Mouse (Mus musculus) macrophage (primary cell): ENCODE measurements around the gene Ret. TPM values are rescaled to one million over a fixed set of nuclear protein-coding genes. Genes with fewer than 3 reads are reported as not detected.

Experiments
- H3K27ac ChIP-seq: fragments of 350-480 bp; formaldehyde crosslinking; 2 replicates; pipeline ENCODE4 v1.9.0; 2021
- H3K36me3 ChIP-seq: fragments of 350-480 bp; formaldehyde crosslinking; 2 replicates; pipeline ENCODE4 v1.9.0; 2021; ENCODE audit errors: inconsistent target
- H3K4me3 ChIP-seq: fragments of 350-480 bp; formaldehyde crosslinking; 2 replicates; pipeline ENCODE4 v1.9.0; 2021; ENCODE audit errors: inconsistent target
- H3K79me2 ChIP-seq: fragments of 350-480 bp; formaldehyde crosslinking; 2 replicates; pipeline ENCODE4 v1.9.0; 2021; ENCODE audit errors: inconsistent target
- WGBS: methylation state at CpG from one replicate; pipeline ENCODE4 v1.1.7; 2026; ENCODE audit warnings: inconsistent platforms; ENCODE audit not compliant: missing documents; 5-methylcytosine and 5-hydroxymethylcytosine counted together
- polyA plus RNA-seq: library from polyadenylated mRNA; stranded (reverse); fragments of 250-400 nt; gene quantifications from 3 replicates; pipeline ENCODE4 v1.2.4, GENCODE M21; 2018; ENCODE audit warnings: inconsistent platforms
- total RNA-seq, 78 experiments: library from RNA; depleted of rRNA; stranded (reverse); fragments of 250-400 nt; gene quantifications; 1 replicate in 9 of 78; 2 replicates in 24 of 78; 3 replicates in 43 of 78; 4 replicates in 2 of 78; pipeline ENCODE4 v1.2.4; 2018; ENCODE audit warnings: inconsistent platforms in 56 of 78

Gene Ret
- not detected for total RNA-seq (2018; cell fraction: chromatin; rRNA removed)
- not detected for total RNA-seq (2018; cell fraction: cytosol; rRNA removed)
- total RNA-seq (2018; cell fraction: nucleus; rRNA removed): not detected
- not detected in 3 replicates for polyA plus RNA-seq

- WGBS: 3% methylated on average over 25 of the region's 26 CpGs
- H3K36me3 ChIP-seq: no peaks in the 10 kb centered on the region
- H3K27ac ChIP-seq: no peak within 1 kb of the TSS
- H3K4me3 ChIP-seq: no peak within 1 kb of the TSS
- H3K79me2 ChIP-seq: no peaks in the 10 kb centered on the region
Observed at GRCm38 (mm10) chr6:118197440-118197975, at the start of gene Ret. Gene Ret (minus strand): TSS chr6:118197718.

DNA sequence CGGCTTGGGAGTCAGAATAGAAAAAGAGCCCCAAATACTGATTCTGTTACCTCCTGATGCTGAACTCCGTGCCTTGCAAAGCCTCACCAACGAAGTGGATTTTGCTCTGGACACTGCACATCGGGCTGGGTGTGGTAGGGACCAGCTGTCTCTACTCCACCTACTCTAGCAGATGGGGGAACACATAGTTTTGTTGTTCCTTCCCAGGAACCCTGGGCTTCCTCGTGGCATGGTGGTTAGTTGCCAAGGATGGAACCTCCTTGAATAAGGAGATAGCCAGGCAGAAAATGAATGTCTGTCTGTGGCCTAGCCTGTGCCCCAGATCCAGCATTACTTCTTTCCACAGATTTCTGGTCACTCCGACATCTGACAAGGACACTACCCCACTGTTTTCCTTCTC, 49.6 kb upstream of the Ret start:
- no peak overlapping the region for H3K27ac ChIP-seq
- no peaks in the 10 kb centered on the region for H3K36me3 ChIP-seq
- no peaks in the 10 kb centered on the region for H3K79me2 ChIP-seq
- WGBS: 90% methylated on average over 6 of the region's 6 CpGs
- H3K4me3 ChIP-seq: no peak overlapping the region

- H3K79me2 ChIP-seq: no peaks in the 10 kb centered on the region
- H3K4me3 ChIP-seq: no peak overlapping the region
- 83% methylated on average over 7 of the region's 7 CpGs for WGBS
- no peaks in the 10 kb centered on the region for H3K36me3 ChIP-seq
- no peak overlapping the region for H3K27ac ChIP-seq
Observed at GRCm38 (mm10) chr6:118244106-118244505, 46.6 kb upstream of the Ret start.

DNA sequence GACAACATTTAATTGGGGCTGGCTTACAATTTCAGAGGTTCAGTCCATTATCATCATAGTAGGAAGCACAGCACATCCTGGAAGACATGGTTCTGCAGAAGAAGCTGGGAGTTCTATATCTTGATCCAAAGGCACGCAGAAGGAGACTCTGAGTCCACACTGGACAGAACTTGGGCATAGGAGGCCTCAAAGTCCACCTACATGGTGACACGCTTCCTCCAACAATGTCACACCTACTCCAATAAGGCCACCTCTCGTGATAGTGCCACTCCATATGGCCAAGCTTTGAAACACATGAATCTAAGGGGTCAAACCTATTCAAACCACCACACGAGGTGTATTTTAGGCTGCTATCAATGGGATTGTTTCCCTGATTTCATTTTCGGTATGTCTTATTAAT, 45.4 kb upstream of the Ret start:
- WGBS: 85% methylated on average over 5 of the region's 5 CpGs
- H3K27ac ChIP-seq: no peak overlapping the region
- no peaks in the 10 kb centered on the region for H3K79me2 ChIP-seq
- H3K4me3 ChIP-seq: no peak overlapping the region
- no peaks in the 10 kb centered on the region for H3K36me3 ChIP-seq

DNA sequence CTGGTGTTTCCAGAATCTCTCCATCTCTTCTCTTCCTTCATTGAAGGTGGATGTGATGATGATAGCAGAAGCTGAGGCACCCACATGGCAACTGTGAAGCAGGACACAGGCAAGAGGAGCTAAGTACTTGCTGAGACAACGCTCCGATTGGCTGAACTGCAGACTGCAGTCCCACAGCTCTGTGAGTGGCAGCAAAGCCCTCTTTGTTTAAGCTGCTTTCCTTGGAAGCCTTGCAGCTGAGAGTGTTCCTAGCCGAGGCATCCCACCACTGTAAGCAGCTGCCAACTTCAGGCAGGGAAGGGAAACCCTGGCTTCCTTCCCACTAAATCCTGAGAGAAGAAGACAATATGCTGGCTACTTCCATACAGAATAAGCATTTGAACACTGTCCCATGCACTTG, 28.6 kb upstream of the Ret start:
- Histone ChIP-seq H3K27ac (no peak overlapping the region), H3K4me3 (no peak overlapping the region), H3K79me2 (no peaks in the 10 kb centered on the region), H3K36me3 (no peaks in the 10 kb centered on the region)
- 63% methylated on average over 3 of the region's 3 CpGs for WGBS

- H3K27ac ChIP-seq: no peak overlapping the region
- H3K36me3 ChIP-seq: no peaks in the 10 kb centered on the region
- no peaks in the 10 kb centered on the region for H3K79me2 ChIP-seq
- H3K4me3 ChIP-seq: no peak overlapping the region
- 91% methylated on average over 2 of the region's 2 CpGs for WGBS
Observed at GRCm38 (mm10) chr6:118222471-118222870, 25.0 kb upstream of the Ret start.

DNA sequence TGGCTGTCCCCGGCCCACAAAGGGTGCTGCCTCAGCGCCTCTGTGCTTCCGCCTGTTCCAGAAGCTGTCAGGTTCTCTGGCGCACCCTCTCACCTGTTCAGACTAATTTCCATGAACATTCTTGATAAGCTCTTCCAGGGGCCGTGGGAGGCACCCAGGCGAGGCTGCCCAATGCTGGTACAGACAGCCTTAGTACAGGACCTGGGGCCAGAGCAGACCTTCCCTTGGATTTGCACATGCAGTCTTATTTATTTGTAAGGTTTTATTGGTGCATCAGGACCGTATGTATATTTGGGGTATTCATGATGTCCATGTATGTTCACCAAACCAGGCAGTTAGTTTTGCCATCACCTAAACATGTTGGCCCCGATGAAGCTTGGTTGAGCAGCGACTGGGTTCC, 18.2 kb upstream of the Ret start:
- no peak overlapping the region for H3K27ac ChIP-seq
- H3K79me2 ChIP-seq: no peaks in the 10 kb centered on the region
- no peak overlapping the region for H3K4me3 ChIP-seq
- H3K36me3 ChIP-seq: no peaks in the 10 kb centered on the region
- 93% methylated on average over 5 of the region's 9 CpGs for WGBS

DNA sequence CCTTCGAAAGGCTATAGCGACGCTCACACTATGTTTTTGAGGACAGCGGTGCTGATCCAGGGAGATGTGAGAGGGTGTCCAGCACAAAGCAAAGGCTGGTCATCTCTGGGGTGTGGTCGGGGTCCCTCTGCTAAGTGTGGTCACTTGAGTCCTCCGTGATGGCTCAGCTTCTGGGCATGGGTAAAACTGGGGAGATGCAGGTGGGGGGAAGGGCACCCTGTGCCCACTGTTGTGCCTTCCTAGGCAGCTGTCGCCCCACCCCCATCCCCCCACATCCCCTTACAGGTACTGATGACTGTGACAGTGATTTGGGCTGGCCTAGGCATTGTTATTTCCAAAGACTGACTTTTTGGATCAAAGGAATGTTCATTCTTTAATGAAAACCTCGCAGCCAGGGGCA, 10.8 kb upstream of the Ret start:
- no peaks in the 10 kb centered on the region for H3K36me3 ChIP-seq
- H3K27ac ChIP-seq: no peak overlapping the region
- H3K79me2 ChIP-seq: no peaks in the 10 kb centered on the region
- no peak overlapping the region for H3K4me3 ChIP-seq
- WGBS: 89% methylated on average over 7 of the region's 8 CpGs

DNA sequence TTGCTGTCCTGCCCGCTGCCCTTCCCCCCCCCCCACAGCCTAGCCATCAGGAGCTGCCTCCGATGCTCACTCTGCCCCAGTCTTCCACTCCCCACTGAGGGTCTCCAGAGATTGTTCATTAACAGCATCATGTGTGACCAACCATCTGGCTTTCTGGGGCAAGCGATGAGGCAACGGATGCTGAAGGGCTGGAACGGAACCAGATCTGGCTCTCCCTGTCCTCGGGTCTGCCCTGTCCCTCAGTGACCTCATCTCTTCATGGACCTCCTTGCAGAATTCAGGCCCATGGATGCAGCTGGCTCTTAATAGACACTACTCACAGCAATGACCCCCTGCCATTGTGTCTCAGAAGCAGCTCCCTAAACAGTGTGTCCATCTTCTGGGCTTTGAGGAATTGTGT, 8.9 kb upstream of the Ret start:
- H3K4me3 ChIP-seq: no peak overlapping the region
- H3K79me2 ChIP-seq: no peaks in the 10 kb centered on the region
- H3K36me3 ChIP-seq: no peaks in the 10 kb centered on the region
- WGBS: 94% methylated on average over 6 of the region's 6 CpGs
- no peak overlapping the region for H3K27ac ChIP-seq

- WGBS: 74% methylated on average over 7 of the region's 7 CpGs
- Histone ChIP-seq H3K27ac (no peak overlapping the region), H3K36me3 (no peaks in the 10 kb centered on the region), H3K79me2 (no peaks in the 10 kb centered on the region), H3K4me3 (no peak overlapping the region)
Observed at GRCm38 (mm10) chr6:118205176-118205890, 7.8 kb upstream of the Ret start.

DNA sequence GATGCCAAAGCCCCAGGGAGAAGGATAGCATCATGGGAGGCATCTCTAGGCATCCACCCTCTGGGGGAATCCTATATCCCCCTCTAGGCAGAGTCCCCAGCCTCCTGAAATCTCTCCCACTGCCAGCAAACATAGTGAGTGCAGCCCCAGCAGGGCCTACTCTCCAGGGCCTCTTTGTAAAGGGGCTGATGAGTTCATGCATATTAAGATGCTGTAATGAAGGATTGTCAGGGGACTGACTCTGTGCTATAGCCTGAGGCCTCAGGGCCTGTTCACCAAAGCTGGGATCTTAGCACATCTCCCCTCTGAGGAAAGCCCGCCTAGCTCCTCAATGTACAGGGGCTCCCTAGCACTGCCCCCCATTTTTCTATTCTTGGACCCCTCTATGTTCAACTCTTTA, 6.6 kb upstream of the Ret start:
- Histone ChIP-seq H3K4me3 (no peak overlapping the region), H3K36me3 (no peaks in the 10 kb centered on the region)
- WGBS: 100% methylated on average over 1 of the region's 1 CpGs

GRCm38 (mm10) chr6:118196751-118197439, 623 bp downstream of the Ret start:
- Histone ChIP-seq H3K27ac (no peak overlapping the region), H3K4me3 (no peak overlapping the region), H3K79me2 (no peaks in the 10 kb centered on the region), H3K36me3 (no peaks in the 10 kb centered on the region)
- WGBS: 2% methylated on average over 70 of the region's 84 CpGs

More for the DNA sequence above, 6.6 kb upstream of the Ret start:
- Histone ChIP-seq H3K27ac (no peak overlapping the region), H3K79me2 (no peaks in the 10 kb centered on the region)

DNA sequence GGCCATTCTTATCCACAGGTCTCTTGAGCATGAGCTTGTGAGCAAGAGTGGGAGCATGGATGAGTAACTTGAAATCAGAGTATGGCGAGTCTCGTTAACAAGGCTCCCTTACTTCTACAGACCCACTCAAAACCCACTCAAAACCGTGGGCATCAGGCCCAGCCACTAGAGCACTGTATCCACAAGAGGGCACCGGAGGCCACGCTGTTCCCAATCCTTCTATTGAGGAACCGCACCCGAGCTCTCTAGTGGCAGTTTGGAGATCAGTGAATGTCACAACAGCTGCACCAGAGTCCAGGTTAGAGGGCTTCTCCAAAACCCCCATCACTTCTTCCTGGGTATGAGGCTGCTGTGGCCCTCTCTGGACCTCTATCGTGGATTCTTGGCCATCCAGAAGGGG, 2.4 kb downstream of the Ret start:
- Histone ChIP-seq H3K36me3 (no peaks in the 10 kb centered on the region), H3K27ac (no peak overlapping the region), H3K79me2 (no peaks in the 10 kb centered on the region), H3K4me3 (no peak overlapping the region)
- 23% methylated on average over 8 of the region's 8 CpGs for WGBS

GRCm38 (mm10) chr6:118192882-118193281, 4.6 kb downstream of the Ret start:
- no peak overlapping the region for H3K4me3 ChIP-seq
- H3K79me2 ChIP-seq: no peaks in the 10 kb centered on the region
- no peak overlapping the region for H3K27ac ChIP-seq
- WGBS: 10% methylated on average over 2 of the region's 3 CpGs
- H3K36me3 ChIP-seq: no peaks in the 10 kb centered on the region

DNA sequence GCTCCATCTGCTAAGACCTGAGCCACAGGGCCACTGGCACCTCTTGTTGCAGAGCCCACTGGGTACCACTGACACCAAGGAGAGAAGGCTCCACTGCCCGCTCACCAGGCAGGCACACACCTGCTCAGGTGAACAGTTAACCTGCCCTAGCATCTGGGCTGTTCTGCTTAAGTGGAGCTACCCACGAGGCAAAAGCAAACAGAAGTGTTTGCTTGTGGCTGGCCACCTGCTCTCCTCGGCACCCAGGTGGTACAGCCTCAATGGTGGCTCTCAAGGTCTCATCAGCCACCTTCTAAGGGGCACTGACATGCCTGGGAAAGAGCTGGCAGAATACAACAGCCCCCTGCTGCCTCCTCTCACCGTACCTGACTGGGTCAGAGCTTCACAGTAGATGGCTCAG, 5.3 kb downstream of the Ret start:
- H3K36me3 ChIP-seq: no peaks in the 10 kb centered on the region
- 70% methylated on average over 4 of the region's 4 CpGs for WGBS
- no peak overlapping the region for H3K27ac ChIP-seq
- H3K79me2 ChIP-seq: no peaks in the 10 kb centered on the region
- H3K4me3 ChIP-seq: no peak overlapping the region
